Mouse (Mus musculus) bone marrow, adult 2 months (tissue): Measurements from ENCODE around the gene Pex5l.

Experiments used
- CTCF ChIP-seq: fragments of 200-500 bp; IDR thresholded peaks from 2 replicates; pipeline ENCODE4 v1.5.1; 2011; ENCODE audit warnings: low read length, control low read depth; ENCODE audit not compliant: control insufficient read depth, insufficient read depth
- POLR2A ChIP-seq: fragments of 200-500 bp; IDR thresholded peaks from 2 replicates; pipeline ENCODE4 v1.6.1; 2011; ENCODE audit warnings: low read depth, mild to moderate bottlenecking, control low read depth, low read length, borderline replicate concordance; ENCODE audit not compliant: control insufficient read depth

DNA sequence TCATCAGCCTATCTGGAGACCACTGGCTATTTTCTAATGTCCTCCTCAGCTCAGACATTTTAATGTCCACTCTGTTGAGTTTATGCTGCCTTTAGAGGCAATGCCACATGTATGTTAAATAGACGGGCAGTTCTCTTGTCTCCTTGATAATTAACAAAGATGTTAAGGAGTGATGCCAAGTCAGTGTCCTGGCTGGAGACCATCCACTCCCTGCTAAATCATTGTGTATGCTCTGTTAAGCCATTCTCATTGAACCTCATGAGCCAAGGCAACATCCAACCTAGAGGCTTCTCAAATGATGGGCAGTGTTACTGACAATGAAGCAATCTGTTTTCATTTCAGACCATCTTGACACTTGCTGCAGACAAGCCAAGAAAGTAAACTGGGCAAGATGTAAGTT is 63.4 kb downstream of the Pex5l start:
- TF ChIP-seq CTCF = no peak
- TF ChIP-seq POLR2A = no peak
